Mouse (Mus musculus) C2C12 (cell line): ENCODE measurements at regions not wholly inside any gene's neighbourhood (a gene's known extent, or its start where the extent isn't known, plus 50 kb on each side); places are given as distances from the start of the nearest gene placed in this dataset.

ENCODE experiments used
- CTCF ChIP-seq: IDR thresholded peaks from one replicate; pipeline ENCODE4 v1.5.1; 2011; ENCODE audit not compliant: control insufficient read depth, insufficient read depth, insufficient read length
- MYOD1 ChIP-seq: IDR thresholded peaks from one replicate; pipeline ENCODE4 v1.6.1; 2011; ENCODE audit warnings: low read depth; ENCODE audit not compliant: control insufficient read depth, insufficient read length
- USF1 ChIP-seq: IDR thresholded peaks from one replicate; pipeline ENCODE4 v1.6.1; 2011; ENCODE audit warnings: low read depth, mild to moderate bottlenecking, control low read depth, moderate library complexity

- TF ChIP-seq MYOD1 (no peak), USF1 (no peak), CTCF (no peak)
These were observed 142.4 kb upstream of the Zfand5 start for GRCm38 (mm10) chr19:21129653-21130052.
